Mouse (Mus musculus): ENCODE data around the gene Ghdc. TPM values are rescaled to one million over a fixed set of nuclear protein-coding genes. Genes with fewer than 3 reads are reported as not detected.

The Ghdc gene
- polyA plus RNA-seq, 1 experiment from 2014 or later, result 7.5 TPM

- H3K9ac ChIP-seq, result no peak overlapping the region
- peak overlapping the region; percentile 49 for H3K4me2 ChIP-seq
- no peaks in the 10 kb centered on the region for H3K9me3 ChIP-seq
- H3K27me3 ChIP-seq, result peaks cover 59% of the 10 kb centered on the region
- no peak overlapping the region for H3K27ac ChIP-seq
- 3% methylated on average over 35 of the region's 35 CpGs for WGBS
- ATAC-seq (ENCODE audit: insufficient number of reproducible peaks, low FRiP score, low TSS enrichment, low read depth), result no peak
- no peaks in the 10 kb centered on the region for H3K36me3 ChIP-seq
- peak overlapping the region; percentile 30 for H3K4me3 ChIP-seq
- H3K4me1 ChIP-seq, result peaks cover 19% of the 10 kb centered on the region
Observed at GRCm38 (mm10) chr11:100758707-100759610, 11.8 kb downstream of the Ghdc start.

- Histone ChIP-seq H3K4me2 (no peak overlapping the region), H3K27me3 (peaks cover 56% of the 10 kb centered on the region), H3K9me3 (no peaks in the 10 kb centered on the region), H3K4me3 (no peak overlapping the region), H3K27ac (no peak overlapping the region), H3K9ac (no peak overlapping the region), H3K4me1 (peaks cover 19% of the 10 kb centered on the region), H3K36me3 (no peaks in the 10 kb centered on the region)
- WGBS, result 86% methylated on average over 12 of the region's 12 CpGs
- ATAC-seq (ENCODE audit: insufficient number of reproducible peaks, low FRiP score, low TSS enrichment, low read depth), result no peak
Observed at GRCm38 (mm10) chr11:100757566-100757965, 13.2 kb downstream of the Ghdc start.

- WGBS, result 60% methylated on average over 6 of the region's 6 CpGs
- H3K9me3 ChIP-seq, result no peaks in the 10 kb centered on the region
- H3K4me2 ChIP-seq, result no peak overlapping the region
- no peak overlapping the region for H3K9ac ChIP-seq
- H3K36me3 ChIP-seq, result no peaks in the 10 kb centered on the region
- H3K27me3 ChIP-seq, result peaks cover 47% of the 10 kb centered on the region
- no peak for ATAC-seq (ENCODE audit: insufficient number of reproducible peaks, low FRiP score, low TSS enrichment, low read depth)
- H3K27ac ChIP-seq, result no peak overlapping the region
- H3K4me3 ChIP-seq, result no peak overlapping the region
- H3K4me1 ChIP-seq, result peaks cover 14% of the 10 kb centered on the region
Observed at GRCm38 (mm10) chr11:100756476-100756875, 14.3 kb downstream of the Ghdc start.

GRCm38 (mm10) chr11:100754693-100755057, 16.1 kb downstream of the Ghdc start:
- Histone ChIP-seq H3K9me3 (no peaks in the 10 kb centered on the region), H3K27me3 (peaks cover 36% of the 10 kb centered on the region), H3K4me1 (peaks cover 11% of the 10 kb centered on the region), H3K4me3 (no peak overlapping the region), H3K4me2 (no peak overlapping the region), H3K9ac (no peak overlapping the region), H3K36me3 (no peaks in the 10 kb centered on the region), H3K27ac (no peak overlapping the region)
- 95% methylated on average over 3 of the region's 3 CpGs for WGBS
- ATAC-seq (ENCODE audit: insufficient number of reproducible peaks, low FRiP score, low TSS enrichment, low read depth), result no peak

- Histone ChIP-seq H3K27ac (no peak overlapping the region), H3K9me3 (no peaks in the 10 kb centered on the region), H3K27me3 (peaks cover 35% of the 10 kb centered on the region), H3K36me3 (no peaks in the 10 kb centered on the region), H3K4me1 (peaks cover 6% of the 10 kb centered on the region), H3K9ac (no peak overlapping the region), H3K4me3 (no peak overlapping the region), H3K4me2 (no peak overlapping the region)
- ATAC-seq (ENCODE audit: insufficient number of reproducible peaks, low FRiP score, low TSS enrichment, low read depth), result no peak
- WGBS, result 82% methylated on average over 12 of the region's 12 CpGs
Observed at GRCm38 (mm10) chr11:100754021-100754692, 16.6 kb downstream of the Ghdc start.

- Histone ChIP-seq H3K4me2 (no peak overlapping the region), H3K9me3 (no peaks in the 10 kb centered on the region), H3K9ac (no peak overlapping the region), H3K4me1 (no peaks in the 10 kb centered on the region), H3K27ac (no peak overlapping the region), H3K36me3 (no peaks in the 10 kb centered on the region), H3K27me3 (peaks cover 27% of the 10 kb centered on the region), H3K4me3 (no peak overlapping the region)
- no peak for ATAC-seq (ENCODE audit: insufficient number of reproducible peaks, low FRiP score, low TSS enrichment, low read depth)
- 28% methylated on average over 10 of the region's 10 CpGs for WGBS
Observed at GRCm38 (mm10) chr11:100752294-100752693, 18.5 kb downstream of the Ghdc start.

GRCm38 (mm10) chr11:100750127-100750526, 20.6 kb downstream of the Ghdc start:
- peaks cover 30% of the 10 kb centered on the region for H3K27me3 ChIP-seq
- no peak for ATAC-seq (ENCODE audit: insufficient number of reproducible peaks, low FRiP score, low TSS enrichment, low read depth)

GRCm38 (mm10) chr11:100749469-100749868, 21.3 kb downstream of the Ghdc start:
- Histone ChIP-seq H3K27ac (no peak overlapping the region), H3K4me1 (no peaks in the 10 kb centered on the region), H3K4me3 (no peak overlapping the region), H3K36me3 (no peaks in the 10 kb centered on the region), H3K27me3 (peaks cover 29% of the 10 kb centered on the region), H3K4me2 (no peak overlapping the region), H3K9ac (no peak overlapping the region), H3K9me3 (no peaks in the 10 kb centered on the region)
- ATAC-seq (ENCODE audit: insufficient number of reproducible peaks, low FRiP score, low TSS enrichment, low read depth), result no peak
- 45% methylated on average over 25 of the region's 25 CpGs for WGBS

More at GRCm38 (mm10) chr11:100750127-100750526, 20.6 kb downstream of the Ghdc start:
- H3K27ac ChIP-seq, result no peak overlapping the region
- H3K9me3 ChIP-seq, result no peaks in the 10 kb centered on the region
- H3K4me2 ChIP-seq, result no peak overlapping the region
- 86% methylated on average over 16 of the region's 16 CpGs for WGBS
- no peaks in the 10 kb centered on the region for H3K4me1 ChIP-seq
- no peak overlapping the region for H3K4me3 ChIP-seq
- no peaks in the 10 kb centered on the region for H3K36me3 ChIP-seq
- H3K9ac ChIP-seq, result no peak overlapping the region

- no peaks in the 10 kb centered on the region for H3K4me1 ChIP-seq
- H3K9me3 ChIP-seq, result no peaks in the 10 kb centered on the region
- no peak overlapping the region for H3K27ac ChIP-seq
- peaks cover 26% of the 10 kb centered on the region for H3K27me3 ChIP-seq
- no peaks in the 10 kb centered on the region for H3K36me3 ChIP-seq
- H3K4me2 ChIP-seq, result no peak overlapping the region
- no peak for ATAC-seq (ENCODE audit: insufficient number of reproducible peaks, low FRiP score, low TSS enrichment, low read depth)
- no peak overlapping the region for H3K9ac ChIP-seq
- WGBS, result 74% methylated on average over 4 of the region's 4 CpGs
- H3K4me3 ChIP-seq, result no peak overlapping the region
Observed at GRCm38 (mm10) chr11:100748620-100749019, 22.1 kb downstream of the Ghdc start.

- peaks cover 22% of the 10 kb centered on the region for H3K27me3 ChIP-seq
- no peaks in the 10 kb centered on the region for H3K9me3 ChIP-seq
- no peak overlapping the region for H3K4me3 ChIP-seq
- H3K27ac ChIP-seq, result no peak overlapping the region
- H3K9ac ChIP-seq, result no peak overlapping the region
- WGBS, result 71% methylated on average over 5 of the region's 5 CpGs
- no peak overlapping the region for H3K4me2 ChIP-seq
- ATAC-seq (ENCODE audit: insufficient number of reproducible peaks, low FRiP score, low TSS enrichment, low read depth), result no peak
- H3K36me3 ChIP-seq, result no peaks in the 10 kb centered on the region
- H3K4me1 ChIP-seq, result no peaks in the 10 kb centered on the region
Observed at GRCm38 (mm10) chr11:100747114-100747513, 23.6 kb downstream of the Ghdc start.

GRCm38 (mm10) chr11:100746546-100746945, 24.2 kb downstream of the Ghdc start:
- no peaks in the 10 kb centered on the region for H3K9me3 ChIP-seq
- H3K36me3 ChIP-seq, result no peaks in the 10 kb centered on the region
- ATAC-seq (ENCODE audit: insufficient number of reproducible peaks, low FRiP score, low TSS enrichment, low read depth), result no peak
- WGBS, result 73% methylated on average over 10 of the region's 10 CpGs
- H3K4me3 ChIP-seq, result no peak overlapping the region
- H3K9ac ChIP-seq, result no peak overlapping the region
- no peak overlapping the region for H3K4me2 ChIP-seq
- H3K27me3 ChIP-seq, result peaks cover 22% of the 10 kb centered on the region
- no peaks in the 10 kb centered on the region for H3K4me1 ChIP-seq
- H3K27ac ChIP-seq, result no peak overlapping the region

GRCm38 (mm10) chr11:100745085-100745484, 25.7 kb downstream of the Ghdc start:
- no peaks in the 10 kb centered on the region for H3K4me1 ChIP-seq
- H3K9ac ChIP-seq, result no peak overlapping the region
- peaks cover 20% of the 10 kb centered on the region for H3K27me3 ChIP-seq
- no peak overlapping the region for H3K27ac ChIP-seq
- WGBS, result 12% methylated on average over 6 of the region's 6 CpGs
- ATAC-seq (ENCODE audit: insufficient number of reproducible peaks, low FRiP score, low TSS enrichment, low read depth), result no peak
- H3K4me3 ChIP-seq, result no peak overlapping the region
- no peaks in the 10 kb centered on the region for H3K9me3 ChIP-seq
- no peak overlapping the region for H3K4me2 ChIP-seq
- no peaks in the 10 kb centered on the region for H3K36me3 ChIP-seq
